Mouse (Mus musculus): ENCODE data around the gene Neurod2. TPM values are rescaled to one million over a fixed set of nuclear protein-coding genes. Genes with fewer than 3 reads are reported as not detected.
A peak's percentile ranks its signal among the peaks of the same experiment; 100 is the strongest.

The Neurod2 gene
- polyA plus RNA-seq, 1 experiment: not detected

GRCm38 (mm10) chr11:98357396-98358160, 28.1 kb upstream of the Neurod2 start:
- TF ChIP-seq POLR2A (IDR thresholded peaks at IDR 0.05; ENCODE audit: borderline replicate concordance, control insufficient read depth, low read depth, low read length) (no peak), CTCF (IDR thresholded peaks at IDR 0.05; ENCODE audit: control insufficient read depth, insufficient read depth, low read length) (no peak)
- 16% methylated on average over 13 of the region's 13 CpGs for WGBS
- H3K4me1 ChIP-seq (ENCODE audit: control insufficient read depth, insufficient read depth, low read length): peaks cover 12% of the 10 kb centered on the region

GRCm38 (mm10) chr11:98356625-98357394, 27.4 kb upstream of the Neurod2 start:
- TF ChIP-seq CTCF (IDR thresholded peaks at IDR 0.05; ENCODE audit: control insufficient read depth, insufficient read depth, low read length) (no peak), POLR2A (IDR thresholded peaks at IDR 0.05; ENCODE audit: borderline replicate concordance, control insufficient read depth, low read depth, low read length) (no peak)
- H3K4me1 ChIP-seq (ENCODE audit: control insufficient read depth, insufficient read depth, low read length): peaks cover 12% of the 10 kb centered on the region
- H3K27ac ChIP-seq (ENCODE audit: control insufficient read depth, insufficient read depth, low read depth, low read length, poor library complexity): no peak overlapping the region
- no peak overlapping the region for H3K4me3 ChIP-seq (replicated peaks; ENCODE audit: control insufficient read depth, low read depth, low read length)
- 56% methylated on average over 7 of the region's 7 CpGs for WGBS

More at GRCm38 (mm10) chr11:98357396-98358160, 28.1 kb upstream of the Neurod2 start:
- Histone ChIP-seq H3K4me3 (replicated peaks; ENCODE audit: control insufficient read depth, low read depth, low read length) (peak overlapping the region; percentile 72), H3K27ac (ENCODE audit: control insufficient read depth, insufficient read depth, low read depth, low read length, poor library complexity) (peak overlapping the region; percentile 25)

- TF ChIP-seq POLR2A (IDR thresholded peaks at IDR 0.05; ENCODE audit: borderline replicate concordance, control insufficient read depth, low read depth, low read length) (no peak), CTCF (IDR thresholded peaks at IDR 0.05; ENCODE audit: control insufficient read depth, insufficient read depth, low read length) (peak; percentile 59)
- 6% methylated on average over 6 of the region's 6 CpGs for WGBS
- peaks cover 9% of the 10 kb centered on the region; the same call in 1 of the 2 replicates for H3K4me1 ChIP-seq (ENCODE audit: control insufficient read depth, insufficient read depth, low read length)
- H3K27ac ChIP-seq (ENCODE audit: control insufficient read depth, insufficient read depth, low read depth, low read length, poor library complexity): no peak overlapping the region
- H3K4me3 ChIP-seq (replicated peaks; ENCODE audit: control insufficient read depth, low read depth, low read length): no peak overlapping the region
Observed at GRCm38 (mm10) chr11:98355732-98356299, 26.4 kb upstream of the Neurod2 start.

- no peak overlapping the region for H3K4me3 ChIP-seq (replicated peaks; ENCODE audit: control insufficient read depth, low read depth, low read length)
- H3K27ac ChIP-seq (ENCODE audit: control insufficient read depth, insufficient read depth, low read depth, low read length, poor library complexity): no peak overlapping the region
- TF ChIP-seq CTCF (IDR thresholded peaks at IDR 0.05; ENCODE audit: control insufficient read depth, insufficient read depth, low read length): no peak
- no peak for TF ChIP-seq POLR2A (IDR thresholded peaks at IDR 0.05; ENCODE audit: borderline replicate concordance, control insufficient read depth, low read depth, low read length)
- peaks cover 5% of the 10 kb centered on the region; the same call in 1 of the 2 replicates for H3K4me1 ChIP-seq (ENCODE audit: control insufficient read depth, insufficient read depth, low read length)
- 85% methylated on average over 14 of the region's 14 CpGs for WGBS
Observed at GRCm38 (mm10) chr11:98354445-98354844, 25.0 kb upstream of the Neurod2 start.

GRCm38 (mm10) chr11:98353651-98354211, 24.3 kb upstream of the Neurod2 start:
- TF ChIP-seq CTCF (IDR thresholded peaks at IDR 0.05; ENCODE audit: control insufficient read depth, insufficient read depth, low read length): no peak
- no peak for TF ChIP-seq POLR2A (IDR thresholded peaks at IDR 0.05; ENCODE audit: borderline replicate concordance, control insufficient read depth, low read depth, low read length)
- WGBS: 59% methylated on average over 8 of the region's 8 CpGs
- Histone ChIP-seq H3K4me1 (ENCODE audit: control insufficient read depth, insufficient read depth, low read length) (peaks cover 4% of the 10 kb centered on the region; the same call in 1 of the 2 replicates), H3K4me3 (replicated peaks; ENCODE audit: control insufficient read depth, low read depth, low read length) (no peak overlapping the region), H3K27ac (ENCODE audit: control insufficient read depth, insufficient read depth, low read depth, low read length, poor library complexity) (no peak overlapping the region)

- peaks cover 3% of the 10 kb centered on the region; the same call in 1 of the 2 replicates for H3K4me1 ChIP-seq (ENCODE audit: control insufficient read depth, insufficient read depth, low read length)
Observed at GRCm38 (mm10) chr11:98352272-98352990, 23.0 kb upstream of the Neurod2 start.

GRCm38 (mm10) chr11:98349308-98349707, 19.9 kb upstream of the Neurod2 start:
- 48% methylated on average over 9 of the region's 9 CpGs for WGBS
- H3K4me3 ChIP-seq (replicated peaks; ENCODE audit: control insufficient read depth, low read depth, low read length): no peak overlapping the region
- no peak for TF ChIP-seq POLR2A (IDR thresholded peaks at IDR 0.05; ENCODE audit: borderline replicate concordance, control insufficient read depth, low read depth, low read length)
- TF ChIP-seq CTCF (IDR thresholded peaks at IDR 0.05; ENCODE audit: control insufficient read depth, insufficient read depth, low read length): no peak
- H3K4me1 ChIP-seq (ENCODE audit: control insufficient read depth, insufficient read depth, low read length): no peaks in the 10 kb centered on the region
- no peak overlapping the region for H3K27ac ChIP-seq (ENCODE audit: control insufficient read depth, insufficient read depth, low read depth, low read length, poor library complexity)

More at GRCm38 (mm10) chr11:98352272-98352990, 23.0 kb upstream of the Neurod2 start:
- Histone ChIP-seq H3K27ac (ENCODE audit: control insufficient read depth, insufficient read depth, low read depth, low read length, poor library complexity) (no peak overlapping the region; the same call in 1 of the 2 replicates), H3K4me3 (replicated peaks; ENCODE audit: control insufficient read depth, low read depth, low read length) (no peak overlapping the region)
- TF ChIP-seq CTCF (IDR thresholded peaks at IDR 0.05; ENCODE audit: control insufficient read depth, insufficient read depth, low read length): no peak
- no peak for TF ChIP-seq POLR2A (IDR thresholded peaks at IDR 0.05; ENCODE audit: borderline replicate concordance, control insufficient read depth, low read depth, low read length)
- 78% methylated on average over 18 of the region's 18 CpGs for WGBS

Data from bone marrow, adult 2 months (tissue).